Mouse (Mus musculus) adrenal gland, postnatal 10 days (tissue): ENCODE results near the gene Frk. TPM values are rescaled to one million over a fixed set of nuclear protein-coding genes. Genes with fewer than 3 reads are reported as not detected.
"Not testable (repeated sequence)": the region's sequence is repeated elsewhere in the genome, so short reads cannot be mapped to it uniquely, and the experiment has no call there.

Experiments
- DNase-seq: peaks from one replicate; pipeline ENCODE4 v3.0.0; 2021; ENCODE audit warnings: mixed read lengths
- long read RNA-seq, 2 experiments: library from polyadenylated mRNA; stranded (forward); transcript quantifications; one replicate each; pipeline ENCODE4 v2.0.0; 2021
- total RNA-seq, 2 experiments: library from RNA; stranded (reverse); gene quantifications; 2 replicates each; pipeline ENCODE4 v1.2.3; 2021

The Frk gene
- 10 to 100 TPM in 1 of 2 experiments, 1 to 10 TPM in 1; 6.6 to 10.5 TPM for total RNA-seq
- long read RNA-seq, experiment 1, full-length matches to known transcripts: 5 of 6 reads
- long read RNA-seq, experiment 1, partial matches to known transcripts: 1 of 6 reads
- long read RNA-seq, experiment 1, other reads (novel, unspliced or antisense): 0 of 6 reads
- long read RNA-seq, experiment 2, partial matches to known transcripts: 1 of 3 reads
- long read RNA-seq, experiment 2, other reads (novel, unspliced or antisense): 0 of 3 reads

DNA sequence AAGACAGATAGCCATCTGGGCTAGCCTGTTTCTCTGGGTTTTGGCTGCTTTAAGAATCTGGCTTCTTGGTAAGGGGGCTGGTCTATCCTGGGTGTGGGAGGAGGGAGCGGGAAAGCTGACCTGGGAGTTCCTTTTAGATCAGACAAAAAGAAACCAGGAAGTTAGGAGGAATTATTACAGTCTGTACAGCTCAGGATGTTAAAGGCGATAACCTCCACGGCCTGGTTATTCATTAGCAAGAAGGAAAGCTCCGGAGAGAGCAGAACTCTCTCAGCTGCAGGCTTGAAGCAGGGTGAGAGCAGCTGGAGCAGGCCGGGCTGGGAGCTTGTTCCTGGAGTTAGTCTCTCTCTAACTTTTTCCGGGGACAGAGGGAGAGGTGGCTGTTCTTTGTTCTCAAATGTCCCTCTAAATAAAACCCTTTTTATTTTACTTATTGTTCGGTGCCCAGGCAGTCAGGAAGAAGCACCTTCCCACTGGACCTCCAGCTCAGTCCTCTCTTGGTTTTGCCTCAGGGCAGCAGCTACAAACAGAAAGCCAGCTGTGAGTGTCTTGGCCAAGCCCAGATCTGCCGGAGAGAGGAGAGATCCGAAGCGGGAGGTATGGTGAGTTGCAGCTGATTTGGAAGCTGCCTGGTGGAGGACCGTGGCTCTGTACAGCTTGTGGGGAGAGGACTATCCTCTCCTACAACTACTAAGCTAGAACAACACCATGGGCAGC is at the start of gene Frk:
Frk (plus strand) TSS at position 103 of the 717 bp plus-strand sequence.
- DNase-seq: peak; percentile 51

- DNase-seq: not testable (repeated sequence)
Observed at GRCm38 (mm10) chr10:34434191-34434590, 49.0 kb upstream of the Frk start.

DNA sequence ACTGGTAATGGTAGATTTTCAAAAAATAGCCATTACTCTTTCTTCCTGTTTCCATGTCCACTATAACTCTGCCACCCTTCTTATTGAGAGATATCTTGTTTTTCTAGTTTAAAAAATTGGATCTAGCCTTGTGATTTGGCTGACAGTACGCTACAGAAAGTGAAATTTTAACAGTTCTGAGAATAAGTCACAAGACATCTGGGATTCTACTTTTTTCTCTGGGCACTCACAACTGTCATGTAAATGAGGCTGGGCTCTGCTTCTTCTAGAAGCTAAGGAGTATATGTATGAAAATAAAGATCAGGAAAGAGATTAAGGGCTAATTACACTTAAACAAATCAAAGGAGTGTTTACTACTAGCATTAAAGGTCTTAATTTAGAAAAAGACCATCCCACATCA is 33.7 kb upstream of the Frk start:
- no peak for DNase-seq

DNA sequence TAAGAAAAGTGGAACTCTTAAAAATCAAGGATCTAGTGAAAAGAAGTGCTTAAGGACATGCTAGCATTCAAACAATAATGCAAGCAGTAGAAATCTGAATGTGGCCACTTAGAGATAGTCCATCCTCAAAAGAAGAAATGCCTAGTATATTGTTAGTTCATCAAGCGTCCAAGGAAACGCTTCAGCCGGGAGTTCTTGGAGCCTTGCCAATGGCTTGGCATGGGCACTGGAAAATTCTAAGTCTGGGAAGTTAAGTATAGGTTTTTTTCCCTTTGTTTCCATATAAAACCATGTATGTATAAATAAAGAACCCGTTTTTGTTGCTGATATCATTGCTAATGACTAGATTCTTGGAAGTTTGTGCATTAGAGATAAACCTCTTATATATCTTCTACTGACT is 21.7 kb upstream of the Frk start:
- DNase-seq: peak; percentile 61

- no peak for DNase-seq
Observed at GRCm38 (mm10) chr10:34464321-34464720, 18.9 kb upstream of the Frk start.

- DNase-seq: no peak
Observed at GRCm38 (mm10) chr10:34469037-34469436, 14.2 kb upstream of the Frk start.

GRCm38 (mm10) chr10:34479942-34480455 is 3.2 kb upstream of the Frk start:
- no peak for DNase-seq

DNA sequence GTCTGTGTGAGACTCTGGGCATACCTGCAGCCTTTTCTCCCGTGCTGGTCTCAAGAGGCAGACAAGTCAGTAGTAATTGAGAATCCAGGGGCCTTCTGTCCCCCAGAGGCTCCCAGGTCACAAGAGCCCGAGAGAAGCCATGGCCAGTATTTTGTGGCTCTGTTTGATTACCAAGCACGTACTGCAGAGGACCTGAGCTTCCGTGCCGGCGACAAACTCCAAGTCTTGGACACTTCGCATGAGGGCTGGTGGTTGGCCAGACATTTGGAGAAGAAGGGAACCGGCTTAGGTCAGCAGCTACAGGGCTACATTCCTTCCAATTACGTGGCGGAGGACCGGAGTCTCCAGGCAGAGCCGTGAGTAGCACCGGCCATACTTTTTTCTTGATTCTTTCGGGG is 814 bp downstream of the Frk start:
- peak; percentile 54 for DNase-seq

DNA sequence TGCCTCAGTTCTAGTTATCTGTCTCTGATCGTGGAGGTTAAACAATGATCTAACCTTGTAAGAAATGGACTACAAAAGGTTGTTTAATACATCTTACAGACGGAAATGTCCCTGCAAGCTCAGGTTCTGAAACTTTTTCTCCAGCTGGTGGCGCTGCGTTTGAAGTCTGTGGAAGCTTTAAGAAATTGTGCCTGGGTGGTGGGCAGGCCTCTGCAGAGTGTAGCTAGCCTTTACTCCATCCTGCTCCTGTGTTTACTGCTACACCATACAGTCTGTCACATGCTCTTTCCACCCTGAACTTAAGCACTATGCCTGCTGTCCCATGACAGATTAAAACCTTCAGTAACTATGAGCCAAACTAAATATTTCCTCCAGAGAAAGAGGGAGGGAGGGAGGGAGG is 1.9 kb downstream of the Frk start:
- peak; percentile 58 for DNase-seq

GRCm38 (mm10) chr10:34507807-34508206 is 24.6 kb downstream of the Frk start:
- no peak for DNase-seq

GRCm38 (mm10) chr10:34508593-34508992 is 25.4 kb downstream of the Frk start:
- DNase-seq: no peak

DNA sequence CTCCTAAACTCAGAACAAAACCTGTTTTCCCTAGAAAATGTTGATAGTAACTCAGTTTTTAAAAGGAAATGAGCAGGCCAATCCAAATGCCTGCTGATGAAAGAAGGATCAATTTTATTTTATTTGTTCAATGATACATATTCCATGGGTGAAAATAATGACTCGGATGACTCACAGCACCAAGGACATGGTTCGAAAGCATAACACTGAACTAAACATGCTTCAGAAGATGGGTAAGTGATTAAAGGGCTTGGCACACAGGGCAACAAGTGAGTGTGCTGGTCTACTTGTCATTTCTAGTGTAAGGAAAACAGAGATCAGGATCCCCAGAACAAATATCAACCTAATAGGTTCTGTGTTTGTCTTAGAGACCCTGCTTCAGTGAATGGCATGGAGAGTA is 26.1 kb downstream of the Frk start:
- no peak for DNase-seq

DNA sequence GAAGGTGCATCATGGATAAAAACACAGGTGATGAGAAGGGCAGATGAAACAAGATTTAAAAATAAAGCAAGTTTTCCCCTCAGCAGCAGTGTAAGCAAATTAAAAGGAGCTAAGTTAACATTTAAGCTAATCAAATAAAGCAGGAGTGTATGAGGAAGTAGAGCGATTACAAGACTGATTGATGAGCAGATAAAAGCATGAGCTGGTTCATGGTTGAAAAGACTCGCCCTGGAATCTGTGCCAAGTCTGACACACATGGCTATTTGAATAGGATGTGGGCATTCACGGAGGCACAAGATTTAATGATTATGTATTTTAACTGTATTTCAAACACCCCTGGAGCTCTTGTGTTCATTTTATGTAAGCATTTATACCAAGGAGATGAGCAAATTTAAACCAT is 28.0 kb downstream of the Frk start:
- DNase-seq: no peak

GRCm38 (mm10) chr10:34512551-34512950 is 29.4 kb downstream of the Frk start:
- no peak for DNase-seq

- DNase-seq: no peak
Observed at GRCm38 (mm10) chr10:34525598-34525997, 42.4 kb downstream of the Frk start.

GRCm38 (mm10) chr10:34531766-34532165 is 48.6 kb downstream of the Frk start:
- no peak for DNase-seq

DNA sequence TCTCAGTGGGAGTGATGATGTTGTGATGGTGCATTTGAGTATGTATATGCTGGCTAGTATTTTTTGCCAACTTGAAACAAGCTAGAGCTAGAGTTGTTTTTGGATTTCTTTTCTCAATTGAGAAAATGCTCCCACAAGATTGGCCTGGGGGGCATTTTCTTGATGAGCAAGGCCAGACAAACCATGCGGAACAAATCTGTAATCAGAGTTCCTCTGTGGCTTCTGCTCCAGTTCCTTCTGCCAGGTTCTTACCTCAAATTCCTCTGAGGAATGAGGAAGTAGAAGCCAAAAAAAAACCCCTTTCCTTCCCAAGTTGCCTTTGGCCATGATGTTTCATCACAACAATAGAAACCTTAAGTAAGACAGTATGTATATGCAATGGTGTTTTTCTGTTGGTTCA is 49.3 kb downstream of the Frk start:
- no peak for DNase-seq

DNA sequence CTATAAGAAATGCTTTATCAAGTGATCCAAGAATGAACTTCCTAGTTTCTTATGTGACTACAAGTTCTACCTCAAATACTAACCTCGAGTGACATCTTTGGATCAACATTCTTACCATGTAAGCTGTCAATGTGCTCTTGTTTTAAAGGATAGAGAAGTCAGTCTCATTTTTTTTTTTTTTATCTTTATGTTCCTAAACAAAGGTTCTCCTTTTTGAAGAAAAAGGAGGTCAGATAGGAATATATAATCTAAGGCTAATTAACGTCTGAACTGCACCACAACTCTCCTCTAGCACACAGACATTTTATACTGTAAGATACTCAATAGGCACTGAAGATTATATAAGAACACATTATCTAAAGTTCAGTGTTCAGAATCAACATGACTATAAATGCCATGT is 57.5 kb downstream of the Frk start:
- no peak for DNase-seq

GRCm38 (mm10) chr10:34541717-34542490 is 58.7 kb downstream of the Frk start:
- no peak for DNase-seq

DNA sequence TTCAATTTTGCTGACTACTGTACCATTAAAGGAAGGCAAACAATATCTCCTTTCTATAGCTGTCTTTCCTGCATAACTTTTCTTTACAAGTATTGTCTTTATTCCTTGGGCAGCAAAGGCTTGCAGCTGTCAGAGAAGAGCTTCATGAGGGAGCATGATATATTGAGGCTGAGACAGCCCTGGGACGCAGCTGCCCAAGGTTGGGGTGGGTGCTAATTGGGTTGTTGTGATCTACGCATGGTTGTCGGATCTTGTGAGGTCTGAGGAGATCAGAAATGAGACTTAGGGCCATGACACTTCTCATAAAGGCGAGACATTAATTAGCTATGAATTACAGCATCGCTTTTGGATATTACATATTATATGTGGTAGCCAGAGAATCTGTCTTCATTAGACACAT is 67.4 kb downstream of the Frk start:
- no peak for DNase-seq

- DNase-seq: peak; percentile 10
Observed at GRCm38 (mm10) chr10:34551636-34552035, 68.4 kb downstream of the Frk start.

DNA sequence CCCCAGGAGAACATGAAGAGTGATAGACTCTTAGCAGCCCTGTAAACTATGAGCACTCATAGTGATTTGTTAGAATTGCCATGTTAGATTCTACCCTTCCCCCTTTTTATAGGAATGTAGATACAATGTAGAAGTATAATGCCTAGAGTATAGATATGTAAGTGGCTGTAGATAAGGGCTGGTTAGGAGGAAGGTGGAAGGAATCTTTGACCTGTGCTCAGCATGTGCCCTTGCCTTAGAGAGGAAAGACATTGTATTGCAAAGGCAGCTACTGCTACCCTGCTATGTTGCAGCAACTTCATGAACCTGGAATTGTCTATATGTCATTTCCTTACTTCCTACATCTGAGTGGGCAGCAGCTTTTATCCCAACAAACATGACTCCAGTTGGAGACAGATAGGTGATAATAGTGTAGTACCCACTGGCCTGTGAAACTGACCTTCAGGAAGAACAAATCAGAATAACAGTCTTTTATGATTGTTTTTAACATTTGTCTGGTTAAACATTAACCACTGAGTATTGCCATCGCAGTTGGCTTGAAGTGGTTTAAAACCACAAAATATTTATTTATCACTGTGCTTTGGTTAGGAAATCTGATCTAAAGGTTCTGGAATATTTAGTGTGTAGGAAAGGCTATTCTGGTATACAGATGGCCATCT is 80.4 kb downstream of the Frk start:
- no peak for DNase-seq

DNA sequence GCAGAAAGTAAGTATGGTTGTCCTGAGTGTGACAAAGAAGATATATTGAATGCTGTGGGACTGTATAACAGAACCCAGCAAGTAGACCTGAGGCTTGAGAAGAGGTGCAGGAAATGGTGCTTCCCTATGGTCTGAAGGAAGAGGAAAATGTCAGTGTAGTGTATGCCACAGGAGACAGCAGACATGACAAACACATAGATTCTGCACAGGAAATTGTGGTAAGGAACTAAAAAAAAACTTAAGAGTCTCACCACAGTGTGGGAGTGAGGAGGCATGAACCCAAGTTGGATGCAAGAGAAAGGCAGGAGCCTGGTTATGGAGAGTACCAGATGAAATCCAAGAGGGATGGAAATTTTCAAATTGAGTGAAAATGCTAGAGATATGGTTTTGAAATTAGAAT is 132.3 kb downstream of the Frk start:
- no peak for DNase-seq
